Mouse (Mus musculus): ENCODE results near the gene Hs6st3.
A peak's percentile ranks its signal among the peaks of the same experiment; 100 is the strongest.
"Not testable (repeated sequence)": the region's sequence is repeated elsewhere in the genome, so short reads cannot be mapped to it uniquely, and the experiment has no call there.

Hs6st3 gene

GRCm38 (mm10) chr14:119452797-119453196, 314.7 kb downstream of the Hs6st3 start:
- no peak for DNase-seq

DNA sequence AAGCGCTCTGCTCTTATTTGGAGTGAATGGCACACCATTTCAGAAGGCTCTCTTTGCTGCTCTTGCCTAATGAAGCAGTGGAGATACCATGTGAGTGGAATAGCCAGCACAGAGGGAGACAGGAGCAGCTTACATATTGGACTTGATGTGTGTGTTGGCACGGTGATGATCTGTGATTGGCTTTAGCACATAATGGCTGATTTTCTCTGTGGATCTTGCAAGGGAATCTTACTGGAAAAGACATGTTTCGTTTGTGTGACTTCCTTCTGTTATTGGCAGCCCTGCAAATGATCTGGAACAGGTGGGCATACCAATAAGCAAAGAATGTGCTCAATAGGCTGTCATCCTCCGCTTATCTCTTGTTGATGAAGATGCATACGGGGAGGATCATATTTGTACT, 326.2 kb downstream of the Hs6st3 start:
- no peak for DNase-seq

- DNase-seq, result peak; percentile 6 to 10
Observed at GRCm38 (mm10) chr14:119464883-119465282, 326.7 kb downstream of the Hs6st3 start.

DNA sequence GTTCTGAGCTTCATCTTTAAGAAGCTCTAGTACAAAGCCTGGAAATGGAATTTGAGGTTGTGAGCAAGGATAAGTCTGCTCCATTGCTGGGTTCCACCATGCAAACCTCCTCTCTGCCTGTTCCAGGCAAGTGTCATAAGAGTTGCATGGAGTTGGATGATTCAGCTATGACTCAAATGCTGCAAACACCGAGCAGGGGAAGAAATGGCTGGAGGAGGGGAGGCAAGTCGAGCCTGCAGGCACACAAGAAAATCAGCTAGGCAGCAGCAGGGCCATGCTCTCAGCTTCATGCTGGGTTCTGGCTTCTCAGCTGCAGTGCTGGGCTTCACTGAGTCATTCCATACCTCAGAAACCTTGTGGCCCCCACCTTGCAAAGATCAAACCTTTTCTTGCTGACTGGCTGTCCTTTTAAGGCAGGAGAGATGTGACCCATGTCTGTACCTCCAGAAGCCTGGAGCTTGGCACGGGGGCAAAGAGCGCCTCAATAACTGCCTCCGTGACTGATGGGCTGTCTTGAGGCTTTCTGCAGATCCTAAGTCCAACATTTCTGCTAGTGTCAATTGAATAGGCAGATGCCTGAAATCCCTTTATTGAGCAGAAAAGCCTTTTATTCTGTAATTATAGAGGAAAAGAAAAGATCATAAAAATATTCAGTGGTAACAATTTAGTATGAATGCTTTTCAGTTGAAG, 328.9 kb downstream of the Hs6st3 start:
- no peak for DNase-seq

DNA sequence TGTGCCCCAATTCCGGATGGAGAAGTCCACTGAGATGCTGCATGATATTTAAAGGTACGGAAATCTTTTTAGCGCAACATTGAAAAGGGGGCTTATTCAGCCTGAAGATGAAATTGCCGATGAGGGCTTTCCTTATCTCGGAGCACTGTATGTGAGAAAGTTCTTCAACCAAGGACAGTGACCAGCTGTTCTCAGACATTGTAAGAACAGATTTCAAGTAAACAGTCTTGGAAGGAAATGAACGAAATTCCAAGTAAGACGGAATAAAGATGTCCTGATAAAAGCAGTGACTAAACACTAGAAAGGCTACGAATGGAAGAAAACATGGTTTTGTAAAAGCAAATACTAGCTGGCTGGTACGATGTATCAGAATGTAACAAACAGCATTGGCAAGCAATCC, 338.4 kb downstream of the Hs6st3 start:
- DNase-seq, result no peak

GRCm38 (mm10) chr14:119477836-119478235, 339.7 kb downstream of the Hs6st3 start:
- no peak for DNase-seq

DNA sequence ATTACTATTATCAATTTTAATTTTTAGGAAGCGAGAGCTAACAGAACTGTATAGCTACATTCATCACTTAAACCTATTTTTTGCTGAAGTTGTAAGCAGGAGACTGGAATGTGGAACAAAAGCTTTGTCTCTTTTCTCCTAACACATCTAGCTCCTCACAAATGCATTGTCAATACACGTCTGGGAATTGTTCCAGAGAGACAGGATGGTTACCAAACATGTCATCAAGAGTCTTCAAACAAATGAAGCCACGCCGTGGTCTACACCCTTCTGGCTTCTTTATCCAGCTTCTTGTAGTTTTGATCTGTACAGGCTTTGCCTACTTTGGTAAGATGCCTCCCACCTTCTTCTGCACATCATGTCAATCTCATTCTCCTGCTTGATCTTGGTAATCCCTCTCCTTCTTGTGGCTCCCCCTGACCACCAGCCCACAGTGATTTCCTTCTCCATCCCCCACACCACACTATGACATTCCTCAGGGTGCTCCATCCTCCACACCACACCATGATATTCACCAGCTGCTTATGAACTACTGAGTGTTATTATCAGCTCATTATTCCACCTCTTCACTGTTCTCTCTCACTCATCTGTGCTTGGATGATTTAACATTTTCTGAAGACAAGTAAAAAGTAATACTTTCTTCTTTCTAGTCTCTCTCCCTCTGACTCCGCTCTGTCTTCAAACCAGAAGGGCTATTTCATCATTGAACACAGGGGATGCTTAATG, 351.0 kb downstream of the Hs6st3 start:
- no peak for DNase-seq

- no peak for DNase-seq
Observed at GRCm38 (mm10) chr14:119520632-119521031, 382.5 kb downstream of the Hs6st3 start.

- no peak for DNase-seq
Observed at GRCm38 (mm10) chr14:119521056-119521455, 382.9 kb downstream of the Hs6st3 start.

- no peak for DNase-seq
Observed at GRCm38 (mm10) chr14:119532889-119533546, 394.9 kb downstream of the Hs6st3 start.

- DNase-seq, result no peak
Observed at GRCm38 (mm10) chr14:119540505-119540904, 402.4 kb downstream of the Hs6st3 start.

- no peak for DNase-seq
Observed at GRCm38 (mm10) chr14:119544596-119544995, 406.5 kb downstream of the Hs6st3 start.

- DNase-seq, result no peak
Observed at GRCm38 (mm10) chr14:119558356-119558755, 420.2 kb downstream of the Hs6st3 start.

- no peak for DNase-seq
Observed at GRCm38 (mm10) chr14:119582039-119582508, 443.9 kb downstream of the Hs6st3 start.

DNA sequence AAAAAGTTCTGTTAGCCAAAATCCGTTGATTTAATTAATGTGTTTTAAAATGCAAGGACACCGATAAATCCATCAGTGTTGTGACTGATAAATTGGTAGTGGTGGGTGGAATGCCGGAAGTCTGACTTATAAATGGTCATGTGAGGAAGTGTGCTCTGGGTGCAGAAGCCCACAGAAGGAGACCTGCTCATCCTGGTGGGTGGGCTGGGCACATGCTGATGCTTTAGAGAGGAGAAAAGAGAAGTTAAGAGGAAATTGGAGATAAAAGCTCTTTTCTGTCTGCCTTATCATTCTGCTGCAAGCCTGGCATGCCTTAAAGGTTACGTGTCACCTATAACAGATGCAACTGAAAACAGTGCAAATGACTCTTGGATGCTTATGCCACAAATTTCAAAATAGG, 446.9 kb downstream of the Hs6st3 start:
- DNase-seq, result no peak

DNA sequence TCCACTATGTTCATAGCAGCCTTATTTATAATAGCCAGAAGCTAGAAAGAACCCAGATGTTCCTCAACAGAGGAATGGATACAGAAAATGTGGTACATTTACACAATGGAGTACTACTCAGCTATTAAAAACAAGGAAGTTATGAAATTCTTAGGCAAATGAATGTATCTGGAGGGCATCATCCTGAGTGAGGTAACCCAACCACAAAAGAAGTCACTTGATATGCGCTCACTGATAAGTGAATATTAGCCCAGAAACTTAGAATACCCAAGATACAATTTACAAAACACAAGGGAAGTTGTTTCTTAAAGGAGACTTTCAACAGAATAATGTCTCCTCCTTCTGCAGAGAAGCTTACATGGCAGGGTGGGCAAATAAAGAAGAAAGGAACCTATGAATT, 449.2 kb downstream of the Hs6st3 start:
- not testable (repeated sequence) for DNase-seq

- peak; percentile 6 to 7 for DNase-seq
Observed at GRCm38 (mm10) chr14:119604327-119604726, 466.2 kb downstream of the Hs6st3 start.

DNA sequence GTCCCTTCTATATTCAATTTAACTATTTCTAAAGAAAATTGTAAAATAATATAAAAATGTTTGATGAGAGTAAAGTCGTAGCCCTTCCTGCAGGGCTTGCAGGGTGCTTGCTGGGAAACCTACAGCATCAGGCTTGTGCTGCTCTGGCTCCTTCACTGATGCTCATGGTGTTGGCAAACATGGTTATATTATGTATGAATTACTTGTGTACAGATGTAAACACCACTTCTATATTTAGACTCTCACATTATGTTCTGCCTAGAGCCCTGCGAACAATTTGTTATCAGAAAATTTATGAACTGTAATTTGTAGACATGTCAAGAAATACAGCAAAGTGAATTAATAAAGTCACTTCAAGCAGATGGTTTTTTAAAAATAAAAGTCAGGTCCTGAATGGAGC, 474.7 kb downstream of the Hs6st3 start:
- no peak for DNase-seq

DNA sequence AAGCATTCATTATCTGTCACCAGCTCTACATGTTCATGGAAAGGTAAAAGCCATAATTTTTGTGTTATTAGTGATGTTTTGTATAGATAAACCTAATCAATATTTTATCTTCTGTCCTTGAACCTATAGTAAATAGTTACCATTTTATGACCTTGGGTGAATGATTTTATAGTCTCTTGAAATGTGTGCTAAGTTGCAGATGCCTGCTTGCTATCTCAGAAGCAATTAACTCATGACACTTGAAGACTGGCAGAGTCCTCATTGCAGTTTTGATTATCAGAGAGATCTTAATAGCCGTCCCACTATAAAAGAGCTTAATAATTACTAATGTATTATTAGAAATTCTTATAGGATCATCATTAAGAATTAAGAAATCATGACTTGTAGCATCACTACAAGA, 491.0 kb downstream of the Hs6st3 start:
- no peak for DNase-seq

DNA sequence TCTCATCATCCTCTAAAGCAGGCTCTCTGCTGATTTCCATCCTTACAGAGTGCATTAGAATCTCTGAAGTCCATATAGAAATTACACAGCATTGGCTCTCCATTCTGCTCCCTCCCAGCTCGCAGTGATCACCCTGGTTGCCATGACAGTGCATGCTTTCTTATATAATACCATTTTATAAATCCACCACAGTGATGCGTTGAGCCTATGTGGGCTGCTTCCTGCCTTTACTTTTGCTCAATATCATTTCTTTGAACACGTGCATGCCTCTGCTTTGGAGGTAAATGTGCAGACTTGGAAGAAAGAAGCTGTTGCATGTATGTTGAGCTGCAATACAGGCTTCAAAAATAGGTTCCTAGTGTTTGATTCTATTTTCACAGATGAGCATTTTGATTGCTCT, 494.9 kb downstream of the Hs6st3 start:
- no peak for DNase-seq

- no peak for DNase-seq
Observed at GRCm38 (mm10) chr14:119633626-119634025, 495.5 kb downstream of the Hs6st3 start.

- DNase-seq, result no peak
Observed at GRCm38 (mm10) chr14:119642874-119643273, 504.7 kb downstream of the Hs6st3 start.

DNA sequence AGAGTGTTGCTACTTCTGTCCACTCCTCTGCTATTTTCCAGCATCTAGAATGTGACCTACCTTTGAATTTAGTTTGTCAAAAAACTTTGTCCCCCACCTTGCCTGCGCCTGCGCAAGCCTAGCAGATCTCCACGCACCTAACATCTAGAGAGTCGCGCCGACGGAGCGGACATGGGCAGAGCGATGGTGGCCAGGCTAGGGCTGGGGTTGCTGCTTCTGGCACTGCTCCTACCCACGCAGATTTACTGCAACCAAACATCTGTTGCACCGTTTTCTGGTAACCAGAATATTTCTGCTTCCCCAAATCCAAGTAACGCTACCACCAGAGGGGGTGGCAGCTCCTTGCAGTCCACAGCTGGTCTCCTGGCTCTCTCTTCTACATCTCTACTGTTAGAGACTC, 505.7 kb downstream of the Hs6st3 start:
- DNase-seq, result no peak

DNA sequence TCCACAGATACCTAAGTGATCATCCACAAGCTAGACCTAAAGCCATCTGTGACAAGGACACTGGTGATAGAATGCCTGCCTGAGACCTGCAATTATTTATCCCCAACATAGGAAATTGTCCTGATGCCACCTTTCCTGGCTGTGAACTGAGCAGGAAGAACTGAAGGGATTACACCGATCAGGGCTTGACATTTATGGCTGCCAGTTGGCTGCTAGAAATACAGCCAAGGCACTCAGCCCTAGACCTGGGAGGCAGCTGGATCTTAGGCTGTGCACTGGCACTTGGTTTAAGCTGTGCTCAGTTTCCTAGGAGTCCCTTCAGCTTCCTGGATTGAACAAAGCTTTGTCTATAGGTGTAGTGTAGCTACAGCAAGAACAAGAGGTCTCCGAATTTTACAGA, 518.8 kb downstream of the Hs6st3 start:
- DNase-seq, result no peak
